Mouse (Mus musculus) G1E (cell line): Measurements from ENCODE around the gene Prpf40b.

Experiments
- CTCF ChIP-seq: IDR thresholded peaks from 2 replicates; pipeline ENCODE4 v1.5.1; 2012; ENCODE audit warnings: low read depth, low read length, inconsistent platforms, mixed read lengths
- GATA1 ChIP-seq: IDR thresholded peaks from 2 replicates; pipeline ENCODE4 v1.6.1; 2012; ENCODE audit warnings: borderline replicate concordance, low read length, inconsistent platforms, mixed read lengths
- GATA2 ChIP-seq: IDR thresholded peaks from 2 replicates; pipeline ENCODE4 v1.6.1; 2012; ENCODE audit warnings: low read depth, low read length, inconsistent platforms, borderline replicate concordance
- POLR2AphosphoS5 ChIP-seq: IDR thresholded peaks from 2 replicates; pipeline ENCODE4 v1.6.1; 2012; ENCODE audit warnings: low read depth, low read length, inconsistent platforms; ENCODE audit not compliant: insufficient replicate concordance
- TAL1 ChIP-seq: conservative IDR thresholded peaks from 2 replicates; pipeline ENCODE4 v1.6.1; 2012; ENCODE audit warnings: low read depth, low read length, inconsistent platforms, mixed read lengths

- no peak for TF ChIP-seq TAL1
- TF ChIP-seq POLR2AphosphoS5: no peak
- TF ChIP-seq CTCF: no peak
- TF ChIP-seq GATA1: no peak
- TF ChIP-seq GATA2: no peak
Measured at GRCm38 (mm10) chr15:99248972-99249371, 45.9 kb upstream of the Prpf40b start.
